Mouse (Mus musculus) ovary, adult 18-20 months (tissue): ENCODE measurements at regions not wholly inside any gene's neighbourhood (a gene's known extent, or its start where the extent isn't known, plus 50 kb on each side); places are given as distances from the start of the nearest gene placed in this dataset.
"Not testable (repeated sequence)": the region's sequence is repeated elsewhere in the genome, so short reads cannot be mapped to it uniquely, and the experiment has no call there.

ENCODE experiments used
- DNase-seq: peaks from one replicate; pipeline ENCODE4 v3.0.0; 2022; ENCODE audit warnings: low spot score, mixed read lengths

- DNase-seq, result no peak
These were observed 533.1 kb downstream of the Shisa9 start for GRCm38 (mm10) chr16:12516834-12517685.

GRCm38 (mm10) chr16:12518264-12518663 is 534.4 kb downstream of the Shisa9 start:
- DNase-seq, result no peak

GRCm38 (mm10) chr16:12521711-12522476 is 538.0 kb downstream of the Shisa9 start:
- DNase-seq, result no peak

GRCm38 (mm10) chr16:12548462-12548861 is 561.0 kb upstream of the Ercc4 start:
- DNase-seq, result no peak

- no peak for DNase-seq
These were observed 520.6 kb upstream of the Ercc4 start for GRCm38 (mm10) chr16:12588889-12589288.

- DNase-seq, result no peak
These were observed 501.2 kb upstream of the Ercc4 start for GRCm38 (mm10) chr16:12608259-12608658.

GRCm38 (mm10) chr16:12611106-12611505 is 498.4 kb upstream of the Ercc4 start:
- DNase-seq, result no peak

- DNase-seq, result no peak
These were observed 491.7 kb upstream of the Ercc4 start for GRCm38 (mm10) chr16:12617781-12618180.

GRCm38 (mm10) chr16:12632533-12632932 is 477.0 kb upstream of the Ercc4 start:
- no peak for DNase-seq

- no peak for DNase-seq
These were observed 470.4 kb upstream of the Ercc4 start for GRCm38 (mm10) chr16:12638971-12639640.

GRCm38 (mm10) chr16:12643053-12643452 is 466.4 kb upstream of the Ercc4 start:
- no peak for DNase-seq

- DNase-seq, result no peak
These were observed 464.9 kb upstream of the Ercc4 start for GRCm38 (mm10) chr16:12644621-12645020.

GRCm38 (mm10) chr16:12652180-12652579 is 457.3 kb upstream of the Ercc4 start:
- no peak for DNase-seq

- DNase-seq, result not testable (repeated sequence)
These were observed 435.8 kb upstream of the Ercc4 start for GRCm38 (mm10) chr16:12673656-12674055.

- no peak for DNase-seq
These were observed 428.0 kb upstream of the Ercc4 start for GRCm38 (mm10) chr16:12681474-12681873.

GRCm38 (mm10) chr16:12685816-12686215 is 423.7 kb upstream of the Ercc4 start:
- no peak for DNase-seq

GRCm38 (mm10) chr16:12691776-12692175 is 417.7 kb upstream of the Ercc4 start:
- no peak for DNase-seq

- no peak for DNase-seq
These were observed 416.7 kb upstream of the Ercc4 start for GRCm38 (mm10) chr16:12692739-12693292.

GRCm38 (mm10) chr16:12693346-12693745 is 416.1 kb upstream of the Ercc4 start:
- DNase-seq, result no peak

GRCm38 (mm10) chr16:12694646-12695045 is 414.8 kb upstream of the Ercc4 start:
- no peak for DNase-seq

- DNase-seq, result peak; percentile 15
These were observed 412.4 kb upstream of the Ercc4 start for GRCm38 (mm10) chr16:12696939-12697621.

- no peak for DNase-seq
These were observed 409.9 kb upstream of the Ercc4 start for GRCm38 (mm10) chr16:12699557-12699956.
